Mouse (Mus musculus) spleen, embryonic (tissue): ENCODE measurements around the gene Sytl3.

Experiments used
- CTCF ChIA-PET: fragments of 350-600 bp; sonication (Branson Sonifier 250); formaldehyde crosslinking; loops from one replicate; lab custom pipeline; 2022; lab: Charles Lee

Gene Sytl3

GRCm38 (mm10) chr17:6755873-6756272, 97.0 kb downstream of the Sytl3 start:
- CTCF ChIA-PET: no interaction called here

GRCm38 (mm10) chr17:6757902-6758301, 99.0 kb downstream of the Sytl3 start:
- CTCF ChIA-PET: interaction anchor here (1.5 kb wide), 1 partner anchor 14 kb away, joined by 3 read pairs; no protein-coding TSS in a partner anchor

GRCm38 (mm10) chr17:6758845-6759244, 100.0 kb downstream of the Sytl3 start:
- CTCF ChIA-PET: no interaction called here

DNA sequence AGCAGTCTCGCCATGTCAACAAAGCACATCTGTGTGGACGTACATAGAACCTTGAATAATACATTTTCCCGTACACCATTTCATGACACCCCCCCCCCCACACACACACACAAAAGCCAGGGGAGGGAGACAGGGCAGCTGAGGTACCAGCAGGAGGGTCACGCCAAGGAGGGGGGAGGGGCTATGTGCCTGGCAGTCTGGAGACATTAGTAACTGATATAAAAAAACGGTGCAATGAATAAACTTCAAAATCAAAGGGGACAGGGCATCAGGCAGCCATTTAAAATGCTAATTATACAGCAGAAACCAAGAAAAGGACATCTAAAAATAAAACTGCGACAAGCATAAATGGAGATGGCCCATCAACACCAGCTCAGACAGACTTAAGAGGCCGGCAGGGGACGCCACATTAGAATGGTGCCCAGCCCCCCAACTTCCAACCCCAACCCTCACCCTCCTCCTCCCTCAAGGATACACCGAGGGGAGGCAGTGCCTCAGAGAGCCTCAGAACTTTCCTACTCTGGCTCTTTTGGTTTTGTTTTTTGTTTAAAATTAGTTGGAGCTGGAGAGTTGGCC, 100.9 kb downstream of the Sytl3 start:
- CTCF ChIA-PET: no interaction called here

GRCm38 (mm10) chr17:6763513-6764226, 104.8 kb downstream of the Sytl3 start:
- CTCF ChIA-PET: no interaction called here

DNA sequence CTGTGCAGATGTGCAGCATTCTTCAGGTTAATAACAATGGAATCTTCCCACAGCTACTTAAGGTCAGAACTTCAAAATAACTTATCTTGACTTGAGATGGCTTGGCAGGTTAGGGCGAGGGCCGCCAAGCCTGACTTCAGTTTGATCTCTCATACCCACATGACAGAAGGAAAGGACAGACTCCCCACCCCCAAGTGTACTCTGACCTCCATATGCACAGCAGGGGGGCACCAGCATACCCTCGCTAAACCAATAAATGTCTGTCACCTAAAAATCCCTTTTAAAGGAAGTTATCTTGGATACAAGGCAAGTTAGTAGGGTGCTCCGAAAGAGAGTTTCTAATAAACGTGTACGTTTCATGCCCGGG, 105.3 kb downstream of the Sytl3 start:
- CTCF ChIA-PET: no interaction called here

DNA sequence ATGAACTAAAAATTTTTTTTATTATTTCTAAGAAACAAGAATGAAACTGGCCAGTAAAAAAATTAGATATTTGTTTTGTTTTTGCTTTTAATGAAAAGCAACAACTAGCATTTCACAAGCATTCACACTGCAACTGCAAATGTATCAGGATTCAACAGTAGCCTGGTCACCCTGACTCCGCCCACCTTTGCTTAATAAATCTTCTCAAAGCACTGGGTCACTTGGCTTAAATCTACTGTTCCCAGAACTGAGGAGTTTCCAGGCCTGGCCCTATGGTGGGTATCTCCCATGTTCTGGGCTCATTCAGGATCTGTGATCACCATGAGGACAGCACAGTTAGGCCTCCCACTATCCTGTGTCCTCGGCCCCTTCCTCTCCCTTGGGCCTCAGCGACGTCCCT, 105.8 kb downstream of the Sytl3 start:
- CTCF ChIA-PET: no interaction called here

- CTCF ChIA-PET: no interaction called here
Observed at GRCm38 (mm10) chr17:6765886-6766285, 107.0 kb downstream of the Sytl3 start.

DNA sequence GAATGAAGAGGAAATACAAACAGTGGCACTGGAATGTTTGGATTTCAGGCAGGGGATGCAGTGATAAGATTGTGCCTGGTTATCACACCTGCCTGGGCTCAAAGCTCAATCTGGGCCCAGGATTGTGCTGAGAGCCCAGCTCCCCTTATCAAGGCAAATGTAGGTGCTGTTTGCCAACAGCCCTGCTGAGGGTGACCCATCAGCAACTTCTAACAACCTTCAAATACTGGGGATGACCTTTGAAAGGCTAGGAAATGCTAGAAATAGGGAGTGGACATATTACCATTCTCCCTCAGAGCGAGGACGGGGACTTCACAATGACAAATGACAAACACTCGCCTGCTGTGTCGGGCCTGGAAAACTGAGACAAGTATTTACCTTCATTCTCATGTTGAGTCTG, 107.9 kb downstream of the Sytl3 start:
- CTCF ChIA-PET: no interaction called here

- CTCF ChIA-PET: no interaction called here
Observed at GRCm38 (mm10) chr17:6767771-6768170, 108.9 kb downstream of the Sytl3 start.

DNA sequence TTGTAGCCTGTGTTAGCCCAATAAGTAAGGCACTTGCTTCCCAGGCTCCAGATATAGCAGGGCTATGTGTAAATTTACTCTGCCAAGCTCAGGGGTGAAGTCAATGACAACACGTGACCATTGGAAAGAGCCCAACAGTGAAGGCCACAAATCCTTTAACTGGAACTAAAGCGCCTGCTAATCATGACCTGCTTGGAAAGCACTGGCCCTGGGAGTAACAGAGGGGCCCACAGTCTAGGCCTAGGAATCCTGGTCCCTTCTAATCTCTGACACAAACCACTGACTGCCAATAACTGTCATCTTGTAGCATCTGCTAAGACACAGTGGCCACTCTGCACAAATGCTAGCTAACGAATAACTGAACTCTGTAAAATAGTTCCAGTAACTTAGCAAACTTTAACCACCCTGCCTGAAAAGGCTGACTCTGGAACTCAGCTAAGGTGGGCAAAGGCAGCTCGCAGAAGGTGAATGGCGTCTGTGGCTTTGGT, 109.5 kb downstream of the Sytl3 start:
- CTCF ChIA-PET: interaction anchor here (0.7 kb wide), 1 partner anchor 50 kb away, joined by 4 read pairs; no protein-coding TSS in a partner anchor

DNA sequence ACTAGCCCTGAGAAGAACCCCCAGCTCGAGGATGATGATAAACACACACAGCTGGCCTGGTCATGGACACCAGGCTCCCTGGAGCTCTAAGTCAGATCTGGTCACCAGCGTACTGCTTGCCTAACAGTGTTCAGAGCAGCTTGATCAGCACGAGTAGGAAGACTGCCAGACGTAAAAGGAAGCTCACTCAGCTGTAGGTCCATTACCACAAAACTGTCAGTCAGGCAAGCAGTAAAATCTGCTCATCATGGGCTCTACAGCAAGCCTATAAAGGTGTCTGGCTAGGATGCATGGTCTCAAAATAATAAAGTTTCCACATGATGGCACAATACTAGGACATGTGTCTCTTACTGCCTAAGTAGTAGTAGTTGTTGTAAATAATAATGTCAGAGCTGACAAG, 110.7 kb downstream of the Sytl3 start:
- CTCF ChIA-PET: no interaction called here

DNA sequence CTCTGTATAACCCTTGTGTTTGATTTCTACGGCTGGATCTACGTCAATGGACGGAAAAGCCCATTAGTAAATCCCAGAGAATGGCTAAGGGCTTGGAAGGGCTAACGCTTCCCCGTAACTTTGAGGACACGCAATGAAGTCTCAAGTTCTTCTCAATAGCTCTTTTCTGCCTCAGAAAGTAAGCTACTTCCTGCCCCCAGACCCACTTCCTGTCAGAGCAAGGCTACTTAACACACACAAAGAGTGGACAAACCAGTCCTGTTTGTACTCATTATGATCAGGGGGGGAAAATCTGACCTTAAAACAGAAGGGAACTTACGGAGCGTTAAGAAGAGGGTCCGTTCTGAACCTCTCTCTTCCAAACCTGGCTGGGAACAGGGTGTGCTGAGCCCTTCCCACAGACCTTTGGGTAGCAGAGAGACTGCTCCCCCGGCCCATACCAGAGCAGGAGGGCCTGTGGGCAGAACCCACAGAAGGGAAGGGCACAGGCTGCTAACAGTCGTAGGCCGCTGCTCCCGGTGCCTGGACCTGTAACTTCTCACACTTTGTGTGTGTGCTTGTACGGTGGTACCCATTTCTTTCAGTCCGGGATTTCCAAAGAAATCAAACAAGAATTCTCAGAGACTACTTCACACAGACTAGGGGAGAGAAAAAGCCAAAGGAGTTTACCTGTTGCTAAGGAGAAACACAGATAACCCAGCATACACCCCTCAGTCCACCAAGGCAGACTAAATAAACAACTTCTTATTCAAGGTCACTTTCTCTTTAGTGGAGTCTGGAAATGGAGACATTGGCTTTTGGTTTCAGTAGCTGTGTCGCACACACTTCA, 113.0 kb downstream of the Sytl3 start:
- CTCF ChIA-PET: interaction anchor here (1.0 kb wide), 1 partner anchor 14 kb away, joined by 3 read pairs; no protein-coding TSS in a partner anchor

- CTCF ChIA-PET: interaction anchor here (1.0 kb wide), 2 partner anchors 15 to 89 kb away, joined by 3 read pairs; no protein-coding TSS in a partner anchor
Observed at GRCm38 (mm10) chr17:6772490-6772773, 113.5 kb downstream of the Sytl3 start.

DNA sequence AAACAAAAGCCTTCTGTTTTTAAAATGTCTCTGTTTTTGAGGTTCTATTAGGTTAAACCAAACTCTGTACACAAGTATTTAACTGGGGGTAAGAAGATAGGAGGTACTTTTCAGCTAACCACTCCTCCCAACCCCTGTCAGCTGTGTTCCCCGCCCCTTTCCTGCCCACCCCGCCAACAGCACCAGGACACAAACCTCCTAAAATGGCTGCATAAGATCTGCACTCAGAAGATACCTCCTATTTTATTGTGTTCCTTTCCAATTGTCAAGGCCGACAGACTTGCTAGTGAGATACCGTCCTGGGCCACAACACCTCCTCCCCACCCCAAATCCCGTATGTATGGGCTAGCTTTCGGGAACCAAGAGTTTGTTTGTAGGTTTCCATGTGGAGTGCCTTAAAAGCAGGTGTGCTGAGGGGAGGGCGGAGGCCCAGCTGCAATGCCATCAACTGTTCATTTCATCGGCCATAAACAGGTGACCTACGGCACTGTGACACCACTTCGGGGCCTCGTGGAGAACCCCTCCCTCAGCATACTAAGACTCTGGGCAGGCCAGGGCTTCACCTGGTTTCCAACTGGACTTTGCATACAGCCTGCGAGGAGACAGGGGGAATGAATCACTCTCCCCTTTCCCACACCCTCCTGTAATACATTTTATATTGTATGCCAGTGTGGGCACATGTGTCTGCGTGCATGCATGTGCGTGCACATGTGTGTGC, 114.5 kb downstream of the Sytl3 start:
- CTCF ChIA-PET: interaction anchor here (0.6 to 1.0 kb wide), 2 partner anchors 88 to 123 kb away, joined by 3 read pairs; no protein-coding TSS in a partner anchor

DNA sequence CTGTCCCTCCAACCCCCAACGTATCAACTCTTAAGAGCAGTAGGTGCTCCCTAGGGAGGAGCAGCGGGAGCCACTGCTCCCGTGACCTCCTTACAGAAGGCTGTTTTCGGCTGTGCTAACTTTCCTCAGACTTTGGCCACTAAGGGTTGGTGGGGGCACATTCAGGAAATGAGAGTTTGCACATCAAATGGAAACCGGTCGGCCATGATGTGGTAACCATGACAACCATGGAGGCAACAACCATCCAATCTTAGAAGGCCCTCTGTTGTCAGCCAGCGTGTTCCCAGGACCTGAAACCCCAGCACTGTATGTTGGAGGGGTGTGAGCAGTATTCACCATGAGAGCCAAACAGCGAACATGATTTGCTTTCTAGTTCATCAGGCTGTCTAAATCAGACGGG, 116.3 kb downstream of the Sytl3 start:
- CTCF ChIA-PET: no interaction called here

DNA sequence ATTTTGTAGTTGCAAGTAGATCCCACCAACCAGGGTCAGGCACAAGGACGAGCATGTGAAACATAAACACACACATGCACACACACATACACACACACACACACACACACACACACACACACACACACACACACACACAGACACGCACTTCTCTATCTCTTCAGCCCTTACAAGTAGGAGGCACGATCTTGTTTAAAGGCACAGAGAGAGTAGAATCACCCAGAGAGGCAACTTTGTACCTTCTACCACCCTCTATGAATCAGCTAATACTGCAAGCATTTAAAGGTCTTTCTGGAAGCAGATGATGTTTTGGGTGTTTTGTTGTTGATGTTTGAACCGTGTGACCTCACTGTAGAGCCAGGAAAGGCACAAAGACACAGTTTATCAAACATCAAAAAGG, 116.8 kb downstream of the Sytl3 start:
- CTCF ChIA-PET: no interaction called here

- CTCF ChIA-PET: interaction anchor here (0.6 kb wide), 1 partner anchor 37 kb away, joined by 3 read pairs; no protein-coding TSS in a partner anchor
Observed at GRCm38 (mm10) chr17:6776123-6776522, 117.2 kb downstream of the Sytl3 start.

DNA sequence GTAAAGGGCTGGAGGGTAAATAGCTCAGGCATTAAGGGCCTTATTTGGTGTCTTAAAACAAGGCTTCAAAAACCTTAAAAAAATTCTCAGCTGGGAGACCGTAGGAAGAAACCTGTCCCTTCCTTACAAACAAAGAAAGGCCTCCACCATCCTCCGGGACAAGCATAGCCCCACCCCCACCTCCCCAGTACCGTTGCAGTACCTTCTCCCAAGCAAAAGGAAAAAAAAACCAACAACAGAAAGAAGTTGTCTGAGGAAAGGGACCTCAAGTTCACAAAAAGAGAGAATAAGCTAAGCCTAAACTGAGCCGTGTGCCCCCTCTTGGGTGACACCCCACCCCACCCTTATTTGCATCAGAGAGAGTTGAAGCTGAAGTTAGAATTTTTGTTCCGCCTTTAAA, 117.7 kb downstream of the Sytl3 start:
- CTCF ChIA-PET: interaction anchor here (0.6 kb wide), 1 partner anchor 37 kb away, joined by 3 read pairs; no protein-coding TSS in a partner anchor

DNA sequence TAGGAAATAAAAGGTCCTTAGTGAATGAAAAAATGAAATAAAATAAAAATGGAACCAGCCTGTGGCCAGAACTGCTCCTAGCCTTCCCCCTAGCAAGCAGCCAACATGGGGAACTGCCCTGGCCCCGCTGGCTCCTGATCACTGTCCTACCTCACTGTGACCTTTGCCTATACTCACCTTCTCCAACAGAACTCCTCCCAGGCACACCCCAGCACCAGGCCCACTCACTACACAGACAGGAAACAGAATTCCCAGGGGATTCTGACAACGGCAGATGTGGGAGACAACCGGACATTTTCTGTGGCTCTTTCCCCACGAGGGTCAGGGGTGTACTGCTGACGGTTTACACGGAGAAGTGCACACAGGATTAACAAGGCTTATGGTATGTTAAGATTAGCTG, 118.2 kb downstream of the Sytl3 start:
- CTCF ChIA-PET: interaction anchor here (0.5 to 0.7 kb wide), 2 partner anchors 144 to 1686 kb away, joined by 3 to 4 read pairs; no protein-coding TSS in a partner anchor

GRCm38 (mm10) chr17:6777629-6778331, 118.9 kb downstream of the Sytl3 start:
- CTCF ChIA-PET: interaction anchor here (0.5 to 0.7 kb wide), 2 partner anchors 145 to 1687 kb away, joined by 3 to 4 read pairs; no protein-coding TSS in a partner anchor
